Mouse (Mus musculus) thymus, adult 2 months (tissue): ENCODE data around the gene Tnrc6c.

ENCODE experiments used
- CTCF ChIP-seq: fragments of 200-500 bp; IDR thresholded peaks from 2 replicates; pipeline ENCODE4 v1.5.1; 2012; ENCODE audit warnings: mild to moderate bottlenecking, control low read depth, low read length, moderate library complexity, borderline replicate concordance; ENCODE audit not compliant: control insufficient read depth, poor library complexity, insufficient read depth; ENCODE audit errors: extremely low read depth
- POLR2A ChIP-seq: fragments of 200-500 bp; IDR thresholded peaks from 2 replicates; pipeline ENCODE4 v1.6.1; 2012; ENCODE audit warnings: mild to moderate bottlenecking, low read length, control low read depth, moderate library complexity; ENCODE audit not compliant: control insufficient read depth, poor library complexity, insufficient read depth; ENCODE audit errors: extremely low read depth

DNA sequence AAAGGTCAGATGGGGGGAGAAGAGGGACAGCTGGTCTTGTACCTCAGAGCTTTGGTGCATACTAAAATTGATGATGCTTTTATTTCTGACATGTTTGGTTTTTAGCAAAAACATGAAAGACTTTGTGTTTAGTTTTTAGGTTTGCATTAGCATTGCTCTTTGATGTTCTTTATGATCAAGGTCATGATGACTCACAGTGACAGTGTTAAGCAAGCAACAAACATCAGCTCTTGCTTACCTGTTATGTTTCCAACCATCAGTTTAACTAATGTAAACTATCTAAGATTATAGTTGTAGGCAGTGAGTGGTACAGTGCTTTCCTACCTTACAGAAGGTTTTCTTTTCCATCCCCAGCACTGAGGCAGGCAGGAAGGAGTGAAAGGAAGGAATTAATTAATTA is 12.5 kb downstream of the Tnrc6c start:
- no peak for TF ChIP-seq POLR2A
- TF ChIP-seq CTCF: no peak
